Mouse (Mus musculus): ENCODE results near the gene Krt72. TPM values are rescaled to one million over a fixed set of nuclear protein-coding genes. Genes with fewer than 3 reads are reported as not detected.

Krt72 gene
- polyA plus RNA-seq (2016; fragmentation: Nextera tagmentation; extraction: Ambion mirVana), result not detected in 2 replicates

GRCm38 (mm10) chr15:101786360-101786759, at the start of gene Krt72:
TSS of gene Krt72 (minus strand) at chr15:101786460.
- no peak within 1 kb of the TSS for H3K4me3 ChIP-seq
- WGBS, result 90% methylated on average over 18 of the region's 18 CpGs
- no peaks in the 10 kb centered on the region for H3K36me3 ChIP-seq (replicated peaks)
- H3K4me1 ChIP-seq, result no peaks in the 10 kb centered on the region
- no peaks in the 10 kb centered on the region for H3K27me3 ChIP-seq (replicated peaks; ENCODE audit: low read depth, poor library complexity, severe bottlenecking)
- H3K27ac ChIP-seq (replicated peaks), result no peak within 1 kb of the TSS
- no peak for DNase-seq (ENCODE audit: low spot score)
- H3K9me3 ChIP-seq, result no peaks in the 10 kb centered on the region

DNA sequence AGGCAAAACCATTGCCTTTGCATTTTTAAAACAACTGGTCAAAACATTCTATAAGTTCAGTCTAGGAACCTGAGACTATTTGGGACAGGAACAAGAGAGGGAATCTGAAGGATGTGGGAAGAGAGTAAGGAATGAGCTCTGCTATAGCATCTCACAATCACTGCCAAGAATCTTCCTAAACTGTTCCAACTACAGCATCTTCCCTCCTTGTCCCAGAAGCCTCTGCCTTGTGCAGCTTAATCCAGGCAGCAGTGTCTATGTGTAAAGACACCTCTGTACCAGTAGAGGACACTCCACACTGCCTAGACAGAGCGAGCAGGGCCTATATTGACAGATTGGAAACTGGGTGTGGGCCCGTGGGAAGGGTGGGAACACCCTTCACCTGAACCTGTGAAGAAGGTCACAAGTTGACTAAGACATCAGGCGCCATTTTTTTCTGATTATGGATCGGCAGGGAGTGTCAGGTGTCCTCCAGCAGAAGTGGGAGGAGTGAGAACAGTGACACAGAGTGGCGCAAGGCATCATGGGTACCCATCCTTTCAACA, 48.6 kb upstream of the Krt72 start:
- no peak for DNase-seq (ENCODE audit: low spot score)
- 72% methylated on average over 5 of the region's 5 CpGs for whole genome bisulfite sequencing
- Histone ChIP-seq H3K9me3 (no peaks in the 10 kb centered on the region), H3K27ac (replicated peaks) (no peak overlapping the region), H3K4me3 (no peak overlapping the region), H3K36me3 (replicated peaks) (no peaks in the 10 kb centered on the region), H3K27me3 (replicated peaks; ENCODE audit: low read depth, poor library complexity, severe bottlenecking) (0 out of 2 replicates have a peak, but pooled peaks cover 8% of the 10 kb centered on the region), H3K4me1 (peaks cover 5% of the 10 kb centered on the region; the same call in 1 of the 2 replicates)

DNA sequence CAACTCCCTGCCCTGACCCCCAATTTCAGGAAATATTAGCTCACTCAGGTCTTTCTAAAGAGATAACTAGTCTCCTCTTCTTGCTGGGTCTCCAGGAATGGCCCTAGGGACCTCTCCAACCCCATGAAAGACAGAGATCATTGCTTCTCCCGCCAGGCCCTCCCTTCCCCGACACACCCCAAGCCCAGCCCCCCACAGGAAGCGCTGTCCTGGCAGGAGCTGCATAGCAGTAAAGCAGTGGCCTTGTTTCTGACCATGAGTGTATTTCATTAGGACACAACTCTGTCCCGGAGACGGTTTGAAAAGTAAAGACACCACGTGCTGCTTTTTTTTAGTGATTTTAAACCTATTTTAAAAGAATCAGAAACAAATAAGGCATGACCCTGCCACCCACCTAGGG, 46.9 kb upstream of the Krt72 start:
- WGBS, result 36% methylated on average over 6 of the region's 6 CpGs
- H3K36me3 ChIP-seq (replicated peaks), result no peaks in the 10 kb centered on the region

GRCm38 (mm10) chr15:101829441-101829840, 43.2 kb upstream of the Krt72 start:
- Histone ChIP-seq H3K4me1 (peaks cover 5% of the 10 kb centered on the region; the same call in 1 of the 2 replicates), H3K4me3 (no peak overlapping the region), H3K36me3 (replicated peaks) (no peaks in the 10 kb centered on the region), H3K27ac (replicated peaks) (no peak overlapping the region), H3K9me3 (no peaks in the 10 kb centered on the region), H3K27me3 (replicated peaks; ENCODE audit: low read depth, poor library complexity, severe bottlenecking) (no peaks in the 10 kb centered on the region)
- WGBS, result 80% methylated on average over 5 of the region's 5 CpGs
- no peak for DNase-seq (ENCODE audit: low spot score)

More for the DNA sequence above, 46.9 kb upstream of the Krt72 start:
- Histone ChIP-seq H3K4me1 (peaks cover 5% of the 10 kb centered on the region; the same call in 1 of the 2 replicates), H3K4me3 (no peak overlapping the region), H3K27me3 (replicated peaks; ENCODE audit: low read depth, poor library complexity, severe bottlenecking) (0 out of 2 replicates have a peak, but pooled peaks cover 3% of the 10 kb centered on the region), H3K9me3 (no peaks in the 10 kb centered on the region), H3K27ac (replicated peaks) (no peak overlapping the region)
- no peak for DNase-seq (ENCODE audit: low spot score)

- Histone ChIP-seq H3K27me3 (replicated peaks; ENCODE audit: low read depth, poor library complexity, severe bottlenecking) (no peaks in the 10 kb centered on the region; the same call in 1 of the 2 replicates), H3K9me3 (no peaks in the 10 kb centered on the region), H3K36me3 (replicated peaks) (no peaks in the 10 kb centered on the region), H3K4me3 (no peak overlapping the region), H3K4me1 (no peaks in the 10 kb centered on the region), H3K27ac (replicated peaks) (no peak overlapping the region)
- no peak for DNase-seq (ENCODE audit: low spot score)
- 37% methylated on average over 3 of the region's 3 CpGs for WGBS
Observed at GRCm38 (mm10) chr15:101821786-101822185, 35.5 kb upstream of the Krt72 start.

GRCm38 (mm10) chr15:101817875-101818274, 31.6 kb upstream of the Krt72 start, which contains the start of gene Krt2:
TSS of gene Krt2 (minus strand) at chr15:101818169.
- Histone ChIP-seq H3K9me3 (no peaks in the 10 kb centered on the region), H3K27ac (replicated peaks) (no peak within 1 kb of the TSS), H3K36me3 (replicated peaks) (no peaks in the 10 kb centered on the region), H3K4me3 (no peak within 1 kb of the TSS), H3K27me3 (replicated peaks; ENCODE audit: low read depth, poor library complexity, severe bottlenecking) (no peaks in the 10 kb centered on the region; the same call in 1 of the 2 replicates), H3K4me1 (no peaks in the 10 kb centered on the region)
- no peak for DNase-seq (ENCODE audit: low spot score)
- 82% methylated on average over 16 of the region's 16 CpGs for WGBS

GRCm38 (mm10) chr15:101803052-101803822, 17.0 kb upstream of the Krt72 start:
- Histone ChIP-seq H3K9me3 (no peaks in the 10 kb centered on the region), H3K36me3 (replicated peaks) (no peaks in the 10 kb centered on the region), H3K4me3 (no peak overlapping the region), H3K27me3 (replicated peaks; ENCODE audit: low read depth, poor library complexity, severe bottlenecking) (no peaks in the 10 kb centered on the region), H3K27ac (replicated peaks) (no peak overlapping the region), H3K4me1 (no peaks in the 10 kb centered on the region)
- WGBS, result 84% methylated on average over 11 of the region's 11 CpGs
- no peak for DNase-seq (ENCODE audit: low spot score)

DNA sequence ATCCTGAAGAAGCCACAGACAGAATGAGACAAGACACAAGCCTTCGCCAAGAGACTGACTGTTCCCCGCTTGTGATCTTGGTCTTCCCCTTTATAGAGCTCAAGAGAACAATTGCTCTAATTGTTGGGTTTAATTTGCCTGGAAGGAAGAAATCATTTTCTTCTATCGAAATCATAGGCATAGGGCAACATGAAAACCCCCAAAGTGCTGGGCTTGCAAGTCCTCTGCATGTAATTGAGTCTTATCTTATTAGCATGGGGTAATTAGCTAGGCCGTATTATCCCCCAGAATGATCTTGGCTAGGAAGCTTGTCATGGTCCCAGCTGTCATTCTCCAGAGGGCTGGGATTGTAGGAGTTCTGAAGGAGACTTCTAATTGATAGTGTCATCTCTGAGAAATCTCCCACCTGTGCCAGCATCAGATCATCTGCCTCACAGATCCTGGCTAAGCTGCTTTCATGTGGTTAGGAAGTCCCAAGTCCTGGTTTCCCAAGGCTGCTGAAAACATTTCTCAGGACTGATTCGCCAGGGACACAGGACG, 16.1 kb upstream of the Krt72 start, which contains the start of gene Krt73:
Gene Krt73 (minus strand): TSS at position 51 of the 540 bp plus-strand sequence.
- H3K27me3 ChIP-seq (replicated peaks; ENCODE audit: low read depth, poor library complexity, severe bottlenecking), result no peaks in the 10 kb centered on the region
- WGBS, result 83% methylated on average over 6 of the region's 6 CpGs

GRCm38 (mm10) chr15:101790867-101791266, 4.6 kb upstream of the Krt72 start:
- Histone ChIP-seq H3K4me1 (no peaks in the 10 kb centered on the region), H3K4me3 (no peak overlapping the region), H3K36me3 (replicated peaks) (no peaks in the 10 kb centered on the region), H3K27me3 (replicated peaks; ENCODE audit: low read depth, poor library complexity, severe bottlenecking) (0 out of 2 replicates have a peak, but pooled peaks cover 4% of the 10 kb centered on the region), H3K27ac (replicated peaks) (no peak overlapping the region), H3K9me3 (no peaks in the 10 kb centered on the region)
- no peak for DNase-seq (ENCODE audit: low spot score)
- WGBS, result 37% methylated on average over 3 of the region's 3 CpGs

More for the DNA sequence above, 16.1 kb upstream of the Krt72 start, which contains the start of gene Krt73:
- Histone ChIP-seq H3K27ac (replicated peaks) (no peak within 1 kb of the TSS), H3K36me3 (replicated peaks) (no peaks in the 10 kb centered on the region), H3K9me3 (no peaks in the 10 kb centered on the region), H3K4me1 (no peaks in the 10 kb centered on the region), H3K4me3 (no peak within 1 kb of the TSS)
- DNase-seq (ENCODE audit: low spot score), result no peak

GRCm38 (mm10) chr15:101773420-101773819, 12.8 kb downstream of the Krt72 start:
- DNase-seq (ENCODE audit: low spot score), result no peak
- H3K36me3 ChIP-seq (replicated peaks), result no peaks in the 10 kb centered on the region
- H3K27me3 ChIP-seq (replicated peaks; ENCODE audit: low read depth, poor library complexity, severe bottlenecking), result no peaks in the 10 kb centered on the region
- no peak overlapping the region for H3K27ac ChIP-seq (replicated peaks)
- peaks cover 15% of the 10 kb centered on the region; the same call in 1 of the 2 replicates for H3K4me1 ChIP-seq
- no peaks in the 10 kb centered on the region for H3K9me3 ChIP-seq
- H3K4me3 ChIP-seq, result no peak overlapping the region
- WGBS, result 87% methylated on average over 10 of the region's 10 CpGs

- peak overlapping the region; percentile 76 for H3K27ac ChIP-seq (replicated peaks)
- peaks cover 17% of the 10 kb centered on the region; the same call in 1 of the 2 replicates for H3K4me1 ChIP-seq
- WGBS, result 10% methylated on average over 5 of the region's 5 CpGs
- 0 out of 2 replicates have a peak overlapping the region, but pooled peaks have one; percentile 11 for H3K4me3 ChIP-seq
- H3K36me3 ChIP-seq (replicated peaks), result no peaks in the 10 kb centered on the region
- DNase-seq (ENCODE audit: low spot score), result peak; percentile 89
- H3K27me3 ChIP-seq (replicated peaks; ENCODE audit: low read depth, poor library complexity, severe bottlenecking), result no peaks in the 10 kb centered on the region
- H3K9me3 ChIP-seq, result no peaks in the 10 kb centered on the region
Observed at GRCm38 (mm10) chr15:101772711-101773081, 13.6 kb downstream of the Krt72 start.

DNA sequence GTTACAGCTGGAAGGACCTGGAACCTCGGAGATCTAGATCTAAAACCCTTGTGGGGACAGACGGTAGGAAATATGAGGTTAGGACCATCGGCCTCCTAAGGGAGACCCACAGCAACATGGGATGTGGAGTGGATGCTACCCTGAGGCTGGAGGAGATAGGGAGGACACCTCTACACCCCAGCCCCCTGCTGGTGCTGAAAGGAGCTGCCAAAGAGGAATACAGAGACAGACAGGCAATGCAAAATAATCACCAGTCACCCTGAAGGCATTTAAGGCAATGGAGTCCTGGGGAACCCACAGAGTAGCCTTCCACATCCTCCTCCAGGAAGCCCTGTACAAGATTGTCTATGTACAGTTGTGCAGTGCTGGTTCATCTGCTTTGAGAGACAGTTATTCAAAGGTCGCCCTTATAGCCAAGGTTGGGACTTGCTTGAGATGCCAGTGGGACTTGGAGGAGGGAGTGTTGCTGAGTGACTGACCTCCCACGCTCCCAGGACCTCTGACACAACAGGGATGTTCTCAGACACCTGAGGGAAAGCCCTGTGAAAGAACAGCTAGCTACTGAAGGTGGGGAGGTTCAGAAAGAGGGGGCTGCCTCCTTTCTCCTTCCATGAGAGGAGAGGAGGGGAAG, 14.1 kb downstream of the Krt72 start:
- Histone ChIP-seq H3K27me3 (replicated peaks; ENCODE audit: low read depth, poor library complexity, severe bottlenecking) (no peaks in the 10 kb centered on the region), H3K4me1 (peaks cover 17% of the 10 kb centered on the region; the same call in 1 of the 2 replicates), H3K9me3 (no peaks in the 10 kb centered on the region), H3K27ac (replicated peaks) (peak overlapping the region; percentile 76), H3K4me3 (0 out of 2 replicates have a peak overlapping the region, but pooled peaks have one; percentile 11), H3K36me3 (replicated peaks) (no peaks in the 10 kb centered on the region)
- DNase-seq (ENCODE audit: low spot score), result peak; percentile 36
- WGBS, result 66% methylated on average over 5 of the region's 5 CpGs
